ENCODE assay signal across 9 mouse cellular contexts in genomic region chr9:56797876-56798275, GRCm38 (mm10). TPM values are rescaled to one million over a fixed set of nuclear protein-coding genes. Genes with fewer than 3 reads are reported as not detected.
A peak's percentile ranks its signal among the peaks of the same experiment; 100 is the strongest.
DNase-seq lines count a peak whose midpoint lies in the region; ATAC-seq lines count a peak whose summit lies in the region.
"Had no signal": no experiment of that assay in that cellular context is flagged by ENCODE, and none has a peak within 500 bp of the region (broad histone marks: within the 10 kb centered on the region; RNA-seq: fewer than 3 reads in every experiment).

No protein-coding gene starts in this region.

- H3K27ac ChIP-seq in forebrain, embryonic 12.5 days, result no peak overlapping the region
- no peak overlapping the region for H3K27ac ChIP-seq in neural tube, embryonic 14.5 days (ENCODE audit: low read depth, low read length)

- H3K9ac ChIP-seq in forebrain, embryonic 12.5 days, result no peak overlapping the region
- no peak overlapping the region for H3K9ac ChIP-seq in neural tube, embryonic 14.5 days (replicated peaks; ENCODE audit: low read depth, low read length)

- no peaks in the 10 kb centered on the region for H3K36me3 ChIP-seq in forebrain, embryonic 12.5 days (replicated peaks)
- H3K36me3 ChIP-seq in neural tube, embryonic 14.5 days (ENCODE audit: control insufficient read depth, insufficient read depth, low read length), result no peaks in the 10 kb centered on the region

- no peak overlapping the region for H3K4me2 ChIP-seq in forebrain, embryonic 12.5 days
- H3K4me2 ChIP-seq in neural tube, embryonic 14.5 days (ENCODE audit: low read depth, low read length), result no peak overlapping the region

- no peaks in the 10 kb centered on the region for H3K9me3 ChIP-seq in forebrain, embryonic 12.5 days
- H3K9me3 ChIP-seq in neural tube, embryonic 14.5 days (ENCODE audit: control insufficient read depth, low read length), result no peaks in the 10 kb centered on the region

- ATAC-seq in forebrain, embryonic 12.5 days (ENCODE audit: low FRiP score), result peak; percentile 30; the same call in 1 of the 2 replicates
- ATAC-seq in neural tube, embryonic 14.5 days (ENCODE audit: low read depth), result peak; percentile 48; the same call in 1 of the 2 replicates

- H3K4me3 ChIP-seq in forebrain, embryonic 12.5 days (replicated peaks), result no peak overlapping the region
- H3K4me3 ChIP-seq in neural tube, embryonic 14.5 days (ENCODE audit: low read depth, low read length), result no peak overlapping the region
- H3K4me3 ChIP-seq: erythroblast, embryonic 14.5 days; myocyte had no signal

- DNase-seq in NIH3T3 (ENCODE audit: low read depth), result peak; percentile 72
- DNase-seq in adrenal gland, postnatal 25 days, result peak; percentile 69
- DNase-seq in kidney, adult 11 months, result peak; percentile 26
- peak; percentile 78 to 89 for DNase-seq in left cerebral cortex, postnatal 25 days (ENCODE audit: low spot score in 2 of 2)
- no peak for DNase-seq in natural killer cell, adult 2 months (ENCODE audit: low spot score in 2 of 2)

- peaks cover 17% of the 10 kb centered on the region for H3K4me1 ChIP-seq in forebrain, embryonic 12.5 days
- H3K4me1 ChIP-seq in neural tube, embryonic 14.5 days (ENCODE audit: control insufficient read depth, insufficient read depth, low read length), result no peaks in the 10 kb centered on the region

- intact Hi-C loops in left cerebral cortex, postnatal 25 days (cut with DNase I), result loop anchor here (1.0 to 10.0 kb wide), 4 partner anchors 59 to 533 kb away; no protein-coding TSS in a partner anchor

- 6% methylated on average over 5 of the region's 5 CpGs for WGBS in forebrain, embryonic 12.5 days
- 5% methylated on average over 5 of the region's 5 CpGs for WGBS in neural tube, embryonic 14.5 days

- H3K27me3 ChIP-seq in forebrain, embryonic 12.5 days, result peaks cover 80% of the 10 kb centered on the region
- H3K27me3 ChIP-seq in neural tube, embryonic 14.5 days (ENCODE audit: control insufficient read depth, insufficient read depth, low read length), result peaks cover 17% of the 10 kb centered on the region

RNA-seq across cellular contexts. Expression of gene Lingo1, which starts 1.6 kb away (rescaled TPM):
- total RNA-seq in adrenal gland, postnatal 25 days (2021), result 0.86 and 1.1 TPM in 2 replicates
- 9.4 and 10.5 TPM in 2 replicates for polyA plus RNA-seq in forebrain, embryonic 12.5 days (2016; fragmentation: Nextera tagmentation; extraction: Ambion mirVana)
- total RNA-seq in left cerebral cortex, postnatal 25 days (2021), result 100 to 1,000 TPM; 486 to 559 TPM
- 50.4 and 56.7 TPM in 2 replicates for polyA plus RNA-seq in neural tube, embryonic 14.5 days (2014; fragmentation: Nextera tagmentation; extraction: Ambion mirVana)
- polyA plus RNA-seq: erythroblast, embryonic 14.5 days had no signal

Comparison
In these comparisons a context has a peak if more than half of its experiments do, and no peak if none do; other contexts are left out.
1. DNase-seq: peak in NIH3T3 (single experiment), adrenal gland, postnatal 25 days (single experiment), kidney, adult 11 months (single experiment) and left cerebral cortex, postnatal 25 days (2 of 2); none in natural killer cell, adult 2 months (0 of 2).
2. RNA of gene Lingo1, which starts 1.6 kb away (total RNA-seq): 486 to 559 TPM in left cerebral cortex, postnatal 25 days; 0.86 to 1.1 TPM in adrenal gland, postnatal 25 days; every median in the first group is over 100 times any median in the second.